Mouse (Mus musculus) mature B cell (primary cell): Measurements from ENCODE around the gene Raver2.

Source experiments
- in situ Hi-C: fragments of 300-500 bp; cut with MboI; formaldehyde crosslinking; loops from 2 replicates; pipeline ENCODE4 v1.14.3; 2019

Gene Raver2

GRCm38 (mm10) chr4:101107122-101107521 lies 38.3 kb downstream of the Raver2 start:
- in situ Hi-C loops = no loop called here

GRCm38 (mm10) chr4:101121002-101121401 lies 52.2 kb downstream of the Raver2 start:
- in situ Hi-C loops = no loop called here

- in situ Hi-C loops = no loop called here
Measured at GRCm38 (mm10) chr4:101135013-101135412, 66.2 kb downstream of the Raver2 start.

- in situ Hi-C loops = no loop called here
Measured at GRCm38 (mm10) chr4:101135909-101136308, 67.1 kb downstream of the Raver2 start.

- in situ Hi-C loops = no loop called here
Measured at GRCm38 (mm10) chr4:101137975-101138374, 69.2 kb downstream of the Raver2 start.

GRCm38 (mm10) chr4:101141768-101142167 lies 73.0 kb downstream of the Raver2 start:
- in situ Hi-C loops = no loop called here

- in situ Hi-C loops = no loop called here
Measured at GRCm38 (mm10) chr4:101143901-101144300, 75.1 kb downstream of the Raver2 start.

- in situ Hi-C loops = no loop called here
Measured at GRCm38 (mm10) chr4:101144361-101144760, 75.6 kb downstream of the Raver2 start.

GRCm38 (mm10) chr4:101144790-101145189 lies 76.0 kb downstream of the Raver2 start:
- in situ Hi-C loops = no loop called here

- in situ Hi-C loops = no loop called here
Measured at GRCm38 (mm10) chr4:101146047-101146745, 77.4 kb downstream of the Raver2 start.

GRCm38 (mm10) chr4:101146891-101147655 lies 78.3 kb downstream of the Raver2 start:
- in situ Hi-C loops = no loop called here

GRCm38 (mm10) chr4:101155541-101155940 lies 86.8 kb downstream of the Raver2 start:
- in situ Hi-C loops = no loop called here

- in situ Hi-C loops = no loop called here
Measured at GRCm38 (mm10) chr4:101157476-101157875, 88.7 kb downstream of the Raver2 start.

GRCm38 (mm10) chr4:101158282-101158681 lies 89.5 kb downstream of the Raver2 start:
- in situ Hi-C loops = no loop called here

- in situ Hi-C loops = no loop called here
Measured at GRCm38 (mm10) chr4:101159191-101159764, 90.5 kb downstream of the Raver2 start.

GRCm38 (mm10) chr4:101160821-101161220 lies 92.0 kb downstream of the Raver2 start:
- in situ Hi-C loops = loop anchor here (10.0 kb wide), 1 partner anchor 164 kb away; no protein-coding TSS in a partner anchor

GRCm38 (mm10) chr4:101164189-101164588 lies 95.4 kb downstream of the Raver2 start:
- in situ Hi-C loops = loop anchor here (10.0 kb wide), 1 partner anchor 161 kb away; no protein-coding TSS in a partner anchor

GRCm38 (mm10) chr4:101164673-101165072 lies 95.9 kb downstream of the Raver2 start:
- in situ Hi-C loops = loop anchor here (10.0 kb wide), 1 partner anchor 160 kb away; no protein-coding TSS in a partner anchor

- in situ Hi-C loops = loop anchor here (10.0 kb wide), 1 partner anchor 159 kb away; no protein-coding TSS in a partner anchor
Measured at GRCm38 (mm10) chr4:101165776-101166175, 97.0 kb downstream of the Raver2 start.

GRCm38 (mm10) chr4:101167777-101168176 lies 99.0 kb downstream of the Raver2 start:
- in situ Hi-C loops = loop anchor here (10.0 kb wide), 1 partner anchor 157 kb away; no protein-coding TSS in a partner anchor

GRCm38 (mm10) chr4:101168189-101168778 lies 99.5 kb downstream of the Raver2 start:
- in situ Hi-C loops = loop anchor here (10.0 kb wide), 1 partner anchor 157 kb away; no protein-coding TSS in a partner anchor

- in situ Hi-C loops = no loop called here
Measured at GRCm38 (mm10) chr4:101172738-101173137, 104.0 kb downstream of the Raver2 start.
